Mouse (Mus musculus): Measurements from ENCODE around the gene Lamc1. TPM values are rescaled to one million over a fixed set of nuclear protein-coding genes. Genes with fewer than 3 reads are reported as not detected.

The Lamc1 gene
- polyA plus RNA-seq, 1 experiment: 21.3 TPM

DNA sequence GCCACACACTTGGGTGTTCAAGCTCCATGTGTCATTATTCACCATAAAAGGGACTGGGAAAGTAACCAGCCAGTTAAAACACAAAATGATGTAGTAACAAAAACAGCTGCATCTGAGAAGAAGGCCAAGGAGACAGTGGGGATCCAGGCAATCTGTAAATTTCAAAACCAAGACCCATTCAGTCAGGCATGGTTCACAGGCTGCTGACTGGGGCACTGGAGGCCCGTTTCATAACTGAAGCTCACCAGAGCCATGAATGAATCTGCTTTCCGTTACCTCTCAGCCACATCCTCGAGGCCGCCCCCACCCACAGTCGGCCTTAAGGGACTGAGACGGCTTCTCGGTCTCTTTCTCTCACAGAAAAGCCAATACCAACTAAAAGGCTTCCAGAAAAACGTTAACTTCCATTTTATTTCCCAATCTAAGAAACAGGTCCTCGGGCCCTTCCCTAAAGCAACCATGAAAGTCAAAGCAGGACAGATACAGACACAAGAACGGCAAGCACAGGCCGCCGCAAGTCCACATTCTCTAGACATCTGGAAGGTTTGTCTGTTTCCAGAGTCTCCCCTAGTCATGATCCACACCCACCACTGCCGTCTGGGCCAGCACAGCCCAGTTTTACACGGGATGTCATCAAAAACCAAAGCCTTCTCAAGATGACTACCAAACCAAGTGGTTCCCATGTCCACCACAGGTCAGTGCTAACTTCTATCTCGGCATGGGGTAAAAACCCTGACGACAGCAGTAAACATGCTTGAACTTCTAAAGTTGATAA lies 14.9 kb downstream of the Lamc1 start:
- no peak overlapping the region for H3K27ac ChIP-seq (ENCODE audit: insufficient read depth, low read length)
- no peak for TF ChIP-seq POLR2A (IDR thresholded peaks at IDR 0.05; ENCODE audit: borderline replicate concordance, insufficient read depth, low read length)
- TF ChIP-seq CTCF (IDR thresholded peaks at IDR 0.05; ENCODE audit: borderline replicate concordance, insufficient read depth, low read depth, low read length): no peak
- H3K27me3 ChIP-seq (ENCODE audit: control insufficient read depth, insufficient read depth, low read length): no peaks in the 10 kb centered on the region
- DNase-seq: no peak
- H3K4me3 ChIP-seq (replicated peaks; ENCODE audit: insufficient read depth, low read depth, low read length): no peak overlapping the region
- H3K4me1 ChIP-seq (ENCODE audit: control insufficient read depth, insufficient read depth, low read length): no peaks in the 10 kb centered on the region
- WGBS: 84% methylated on average over 16 of the region's 16 CpGs

DNA sequence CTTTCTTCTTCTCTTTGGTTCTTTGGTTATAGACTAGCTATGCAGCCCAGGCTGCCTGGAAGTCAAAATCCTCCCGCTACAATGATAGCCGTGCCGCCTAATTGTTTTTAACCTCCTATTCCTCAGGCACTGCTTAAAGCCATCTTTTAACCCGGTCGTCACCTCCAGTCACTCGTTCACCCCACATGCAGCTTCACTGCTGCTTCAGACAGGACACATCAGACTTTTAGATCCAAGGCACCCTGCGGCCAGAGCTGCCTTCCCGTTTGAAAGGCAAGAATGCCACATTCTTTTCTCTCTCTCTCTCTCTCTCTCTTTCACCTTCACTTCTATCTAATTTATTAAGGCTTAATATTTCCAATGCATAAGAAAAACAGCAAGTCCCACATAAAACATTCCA lies 15.6 kb downstream of the Lamc1 start:
- H3K4me3 ChIP-seq (replicated peaks; ENCODE audit: insufficient read depth, low read depth, low read length): no peak overlapping the region

DNA sequence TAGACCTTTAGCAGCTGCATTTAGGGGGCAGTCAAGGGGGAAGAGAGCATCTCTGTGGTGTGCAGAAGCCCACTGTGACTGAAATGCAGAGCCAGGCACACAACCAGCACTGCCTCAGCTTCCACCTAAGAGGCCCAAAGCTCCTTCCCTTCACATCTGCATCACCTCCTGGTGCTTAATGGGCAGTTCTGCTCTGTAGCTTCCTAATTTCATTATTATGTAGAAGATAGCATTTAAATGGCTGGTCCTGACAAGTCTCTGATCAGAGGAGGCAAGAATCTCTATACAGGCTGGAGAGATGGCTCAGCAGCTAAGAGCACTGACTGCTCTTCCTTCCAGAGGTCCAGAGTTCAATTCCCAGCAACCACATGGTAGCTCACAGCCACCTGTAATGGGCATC lies 16.3 kb downstream of the Lamc1 start:
- Histone ChIP-seq H3K4me3 (replicated peaks; ENCODE audit: insufficient read depth, low read depth, low read length) (no peak overlapping the region), H3K27ac (ENCODE audit: insufficient read depth, low read length) (no peak overlapping the region), H3K27me3 (ENCODE audit: control insufficient read depth, insufficient read depth, low read length) (no peaks in the 10 kb centered on the region), H3K4me1 (ENCODE audit: control insufficient read depth, insufficient read depth, low read length) (no peaks in the 10 kb centered on the region)
- DNase-seq: no peak
- TF ChIP-seq POLR2A (IDR thresholded peaks at IDR 0.05; ENCODE audit: borderline replicate concordance, insufficient read depth, low read length) (no peak), CTCF (IDR thresholded peaks at IDR 0.05; ENCODE audit: borderline replicate concordance, insufficient read depth, low read depth, low read length) (no peak)

More for the DNA sequence above, 15.6 kb downstream of the Lamc1 start:
- no peaks in the 10 kb centered on the region for H3K27me3 ChIP-seq (ENCODE audit: control insufficient read depth, insufficient read depth, low read length)
- no peaks in the 10 kb centered on the region for H3K4me1 ChIP-seq (ENCODE audit: control insufficient read depth, insufficient read depth, low read length)
- WGBS: 70% methylated on average over 8 of the region's 8 CpGs
- no peak for TF ChIP-seq CTCF (IDR thresholded peaks at IDR 0.05; ENCODE audit: borderline replicate concordance, insufficient read depth, low read depth, low read length)
- TF ChIP-seq POLR2A (IDR thresholded peaks at IDR 0.05; ENCODE audit: borderline replicate concordance, insufficient read depth, low read length): no peak
- H3K27ac ChIP-seq (ENCODE audit: insufficient read depth, low read length): no peak overlapping the region
- no peak for DNase-seq

DNA sequence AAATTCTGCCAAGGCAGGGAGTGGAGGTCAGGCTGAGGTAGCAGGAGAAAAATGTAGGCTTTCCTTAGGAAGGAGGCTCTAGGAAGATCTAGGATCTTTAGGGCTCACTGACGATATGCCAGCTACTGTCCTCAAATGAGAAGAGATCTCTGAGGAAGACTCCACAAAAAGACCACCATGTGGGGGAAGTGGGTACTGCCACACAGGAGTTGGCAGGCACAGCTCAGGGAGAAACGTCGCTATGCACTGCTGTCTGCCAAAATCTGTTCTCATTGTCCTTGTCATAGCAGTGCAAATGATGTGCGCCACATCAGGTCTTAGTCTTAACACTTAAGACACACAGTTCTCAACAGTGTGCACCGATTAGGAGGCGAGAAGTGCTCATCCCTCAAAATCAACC lies 17.5 kb downstream of the Lamc1 start:
- Histone ChIP-seq H3K4me3 (replicated peaks; ENCODE audit: insufficient read depth, low read depth, low read length) (no peak overlapping the region), H3K27me3 (ENCODE audit: control insufficient read depth, insufficient read depth, low read length) (no peaks in the 10 kb centered on the region), H3K4me1 (ENCODE audit: control insufficient read depth, insufficient read depth, low read length) (no peaks in the 10 kb centered on the region), H3K27ac (ENCODE audit: insufficient read depth, low read length) (no peak overlapping the region)
- DNase-seq: no peak
- 73% methylated on average over 6 of the region's 6 CpGs for WGBS
- TF ChIP-seq POLR2A (IDR thresholded peaks at IDR 0.05; ENCODE audit: borderline replicate concordance, insufficient read depth, low read length) (no peak), CTCF (IDR thresholded peaks at IDR 0.05; ENCODE audit: borderline replicate concordance, insufficient read depth, low read depth, low read length) (no peak)

DNA sequence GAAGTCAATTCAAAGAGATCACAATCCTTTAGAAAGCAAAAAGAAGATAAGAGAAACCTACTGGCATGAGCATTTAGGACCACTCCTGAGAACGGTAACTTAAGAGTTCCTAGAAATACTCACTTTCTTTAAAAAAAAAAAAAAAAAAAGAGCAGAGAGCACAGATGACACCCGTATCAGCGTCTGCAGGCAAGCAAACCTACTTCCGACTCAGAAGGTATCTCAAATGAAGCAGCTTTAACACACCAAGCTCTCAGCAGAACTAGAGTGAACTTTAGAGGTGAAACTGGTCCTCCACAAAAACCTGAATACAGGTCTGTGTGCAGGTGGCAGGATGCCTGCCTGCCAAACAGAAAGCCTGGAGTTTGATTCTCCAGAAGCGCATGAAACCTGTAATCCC lies 19.6 kb downstream of the Lamc1 start:
- H3K4me3 ChIP-seq (replicated peaks; ENCODE audit: insufficient read depth, low read depth, low read length): no peak overlapping the region
- H3K27me3 ChIP-seq (ENCODE audit: control insufficient read depth, insufficient read depth, low read length): no peaks in the 10 kb centered on the region
- DNase-seq: no peak
- no peak overlapping the region for H3K27ac ChIP-seq (ENCODE audit: insufficient read depth, low read length)
- H3K4me1 ChIP-seq (ENCODE audit: control insufficient read depth, insufficient read depth, low read length): peaks cover 11% of the 10 kb centered on the region
- 95% methylated on average over 5 of the region's 5 CpGs for whole genome bisulfite sequencing
- no peak for TF ChIP-seq CTCF (IDR thresholded peaks at IDR 0.05; ENCODE audit: borderline replicate concordance, insufficient read depth, low read depth, low read length)
- TF ChIP-seq POLR2A (IDR thresholded peaks at IDR 0.05; ENCODE audit: borderline replicate concordance, insufficient read depth, low read length): no peak

DNA sequence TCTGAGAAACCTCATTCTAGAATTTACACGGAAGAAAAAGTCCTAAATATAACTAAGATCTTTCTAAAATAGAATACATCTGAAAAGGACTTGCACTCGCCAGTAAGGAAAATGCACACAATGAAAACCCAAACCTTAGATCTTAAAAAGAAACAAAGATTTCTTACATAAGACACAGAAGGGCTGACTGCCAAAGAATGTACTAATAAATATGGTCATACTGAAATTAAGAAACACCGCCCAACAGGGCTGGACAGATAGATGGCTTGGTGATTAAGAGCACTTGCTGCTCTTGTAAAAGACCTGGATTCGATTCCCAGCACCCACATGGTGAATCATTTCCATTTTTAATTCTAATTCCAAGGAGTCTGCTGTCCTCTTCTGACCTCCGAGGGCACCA lies 22.4 kb downstream of the Lamc1 start:
- WGBS: 91% methylated on average over 5 of the region's 5 CpGs
- Histone ChIP-seq H3K27me3 (ENCODE audit: control insufficient read depth, insufficient read depth, low read length) (no peaks in the 10 kb centered on the region), H3K4me1 (ENCODE audit: control insufficient read depth, insufficient read depth, low read length) (peaks cover 17% of the 10 kb centered on the region), H3K27ac (ENCODE audit: insufficient read depth, low read length) (no peak overlapping the region), H3K4me3 (replicated peaks; ENCODE audit: insufficient read depth, low read depth, low read length) (no peak overlapping the region)
- TF ChIP-seq POLR2A (IDR thresholded peaks at IDR 0.05; ENCODE audit: borderline replicate concordance, insufficient read depth, low read length) (no peak), CTCF (IDR thresholded peaks at IDR 0.05; ENCODE audit: borderline replicate concordance, insufficient read depth, low read depth, low read length) (no peak)
- DNase-seq: no peak

DNA sequence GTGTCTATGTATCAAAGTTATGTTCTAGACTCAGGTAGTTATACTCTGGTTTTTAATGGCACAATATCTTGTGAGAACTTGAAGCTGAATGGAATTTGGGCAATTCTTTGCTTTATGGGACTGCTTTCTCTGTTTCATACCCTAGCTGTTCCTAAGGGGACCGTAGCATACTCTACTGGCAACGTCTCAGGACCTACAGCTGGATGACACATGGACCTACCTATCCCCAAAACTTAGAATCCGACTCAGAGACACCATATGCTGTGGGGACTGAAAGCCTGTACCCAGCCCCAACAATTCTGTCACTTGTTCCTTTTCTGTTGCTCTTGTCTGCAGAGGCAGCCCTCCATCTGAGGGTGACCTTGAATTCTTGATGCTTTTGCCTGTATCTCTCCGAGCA lies 23.3 kb downstream of the Lamc1 start:
- Histone ChIP-seq H3K4me1 (ENCODE audit: control insufficient read depth, insufficient read depth, low read length) (peaks cover 17% of the 10 kb centered on the region), H3K27me3 (ENCODE audit: control insufficient read depth, insufficient read depth, low read length) (no peaks in the 10 kb centered on the region), H3K4me3 (replicated peaks; ENCODE audit: insufficient read depth, low read depth, low read length) (no peak overlapping the region), H3K27ac (ENCODE audit: insufficient read depth, low read length) (no peak overlapping the region)
- no peak for TF ChIP-seq CTCF (IDR thresholded peaks at IDR 0.05; ENCODE audit: borderline replicate concordance, insufficient read depth, low read depth, low read length)
- no peak for TF ChIP-seq POLR2A (IDR thresholded peaks at IDR 0.05; ENCODE audit: borderline replicate concordance, insufficient read depth, low read length)
- WGBS: 62% methylated on average over 4 of the region's 4 CpGs
- no peak for DNase-seq

DNA sequence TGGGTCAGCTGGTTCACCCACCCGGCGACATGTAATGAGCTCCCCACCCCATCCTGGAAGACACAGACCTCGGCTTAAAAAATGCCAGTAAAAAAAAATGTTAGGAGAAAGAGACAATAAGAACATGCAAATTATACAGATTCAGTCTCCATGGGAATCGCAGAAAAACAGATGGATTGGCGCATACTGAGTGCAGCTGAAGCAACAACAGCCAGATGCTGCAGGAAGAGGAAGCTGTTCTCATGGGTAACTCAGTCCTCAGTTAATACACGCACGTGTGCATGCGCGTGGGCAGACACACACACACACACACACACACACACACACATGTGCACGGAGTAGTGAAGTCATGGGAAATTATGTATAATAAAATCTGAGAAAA lies 23.7 kb downstream of the Lamc1 start:
- Histone ChIP-seq H3K4me3 (replicated peaks; ENCODE audit: insufficient read depth, low read depth, low read length) (no peak overlapping the region), H3K27ac (ENCODE audit: insufficient read depth, low read length) (no peak overlapping the region), H3K27me3 (ENCODE audit: control insufficient read depth, insufficient read depth, low read length) (no peaks in the 10 kb centered on the region), H3K4me1 (ENCODE audit: control insufficient read depth, insufficient read depth, low read length) (peaks cover 17% of the 10 kb centered on the region)
- no peak for TF ChIP-seq CTCF (IDR thresholded peaks at IDR 0.05; ENCODE audit: borderline replicate concordance, insufficient read depth, low read depth, low read length)
- no peak for TF ChIP-seq POLR2A (IDR thresholded peaks at IDR 0.05; ENCODE audit: borderline replicate concordance, insufficient read depth, low read length)
- 28% methylated on average over 10 of the region's 10 CpGs for whole genome bisulfite sequencing
- no peak for DNase-seq
